Comparison of ENCODE assay signal across 10 mouse cellular contexts in the genomic region with DNA sequence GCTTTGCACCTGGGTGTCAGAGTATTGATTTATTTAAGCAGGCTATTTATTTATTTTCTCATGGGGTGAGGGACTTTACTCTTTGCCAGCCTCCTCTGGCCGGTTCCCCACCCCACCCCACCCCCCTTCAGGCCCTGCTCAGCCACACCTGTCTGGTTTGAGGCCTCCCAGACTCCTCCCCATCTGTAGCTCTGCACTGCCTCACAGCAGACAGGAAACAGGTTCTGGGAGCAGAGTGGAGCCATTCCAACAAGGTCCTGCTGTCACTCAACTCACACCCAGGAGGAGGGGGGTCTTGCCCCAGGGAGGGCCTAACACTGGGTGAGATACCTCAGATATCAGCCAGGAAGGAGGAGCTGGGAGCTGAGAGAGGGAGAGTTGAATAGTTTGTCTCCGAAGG. TPM values are rescaled to one million over a fixed set of nuclear protein-coding genes. Genes with fewer than 3 reads are reported as not detected.
A peak's percentile ranks its signal among the peaks of the same experiment; 100 is the strongest.
DNase-seq lines count a peak whose midpoint lies in the region; ATAC-seq and TF ChIP-seq lines count a peak whose summit lies in the region.
"Had no signal": no experiment of that assay in that cellular context is flagged by ENCODE, and none has a peak within 500 bp of the region (broad histone marks: within the 10 kb centered on the region; RNA-seq: fewer than 3 reads in every experiment).

No protein-coding gene starts in this region.

- DNase-seq in heart, adult 18-20 months: no peak
- DNase-seq in ES-CJ7 (ENCODE audit: low read depth, low spot score): peak; percentile 43
- DNase-seq in liver, adult 2 months (ENCODE audit: extremely low read depth, low read depth, low spot score): peak; percentile 79
- DNase-seq in adrenal gland, adult 18-20 months (ENCODE audit: low spot score in 2 of 2): no peak
- DNase-seq: gastrocnemius, adult 2 months had no signal

- no peak overlapping the region for H3K9ac ChIP-seq in heart, embryonic 13.5 days
- no peak overlapping the region for H3K9ac ChIP-seq in forebrain, embryonic 12.5 days
- no peak overlapping the region for H3K9ac ChIP-seq in liver, adult 2 months (ENCODE audit: low read depth, low read length)

- H3K79me2 ChIP-seq in liver, adult 2 months (ENCODE audit: control insufficient read depth, insufficient read depth, low read length): no peaks in the 10 kb centered on the region

- no peak overlapping the region for H3K4me2 ChIP-seq in heart, embryonic 13.5 days
- H3K4me2 ChIP-seq in forebrain, embryonic 12.5 days: no peak overlapping the region

- no peaks in the 10 kb centered on the region for H3K9me3 ChIP-seq in heart, embryonic 13.5 days
- H3K9me3 ChIP-seq in forebrain, embryonic 12.5 days: no peaks in the 10 kb centered on the region

- no peak for TF ChIP-seq CTCF in liver, adult 2 months (IDR thresholded peaks at IDR 0.05; ENCODE audit: low read depth, low read length)

- no peaks in the 10 kb centered on the region for H3K36me3 ChIP-seq in heart, embryonic 13.5 days
- no peaks in the 10 kb centered on the region for H3K36me3 ChIP-seq in forebrain, embryonic 12.5 days (replicated peaks)
- H3K36me3 ChIP-seq in liver, adult 2 months (ENCODE audit: control insufficient read depth, insufficient read depth, low read length): no peaks in the 10 kb centered on the region

- no peaks in the 10 kb centered on the region for H3K27me3 ChIP-seq in heart, embryonic 13.5 days (replicated peaks)
- H3K27me3 ChIP-seq in forebrain, embryonic 12.5 days: no peaks in the 10 kb centered on the region
- H3K27me3 ChIP-seq in liver, adult 2 months (ENCODE audit: control insufficient read depth, insufficient read depth, low read length): no peaks in the 10 kb centered on the region

- peaks cover 50% of the 10 kb centered on the region for H3K4me1 ChIP-seq in heart, embryonic 13.5 days
- peaks cover 31% of the 10 kb centered on the region for H3K4me1 ChIP-seq in forebrain, embryonic 12.5 days
- peaks cover 3% of the 10 kb centered on the region; the same call in 1 of the 2 replicates for H3K4me1 ChIP-seq in liver, adult 2 months (ENCODE audit: control insufficient read depth, insufficient read depth, low read length)

- no peak for TF ChIP-seq POLR2A in liver, adult 2 months (IDR thresholded peaks at IDR 0.05; ENCODE audit: extremely low read depth, insufficient read depth, low read length)

- ATAC-seq in heart, embryonic 13.5 days (ENCODE audit: extremely low read depth, insufficient number of reproducible peaks, low FRiP score, low TSS enrichment): peak; percentile 68; the same call in 1 of the 2 replicates
- ATAC-seq in forebrain, embryonic 12.5 days (ENCODE audit: low FRiP score): peak; percentile 40; the same call in 1 of the 2 replicates
- ATAC-seq in CD4-positive, CD25-positive, alpha-beta regulatory T cell, adult 4 months: no peak
- no peak for ATAC-seq in erythroblast, adult 5-6 weeks (replicated peaks; ENCODE audit: low FRiP score, poor library complexity, severe bottlenecking)

- no peak overlapping the region for H3K4me3 ChIP-seq in heart, embryonic 13.5 days
- H3K4me3 ChIP-seq in forebrain, embryonic 12.5 days (replicated peaks): no peak overlapping the region
- no peak overlapping the region for H3K4me3 ChIP-seq in liver, adult 2 months (ENCODE audit: insufficient read depth, low read depth, low read length)
- H3K4me3 ChIP-seq: gastrocnemius, adult 2 months had no signal

- 2% methylated on average over 2 of the region's 2 CpGs for WGBS in heart, embryonic 13.5 days
- 4% methylated on average over 2 of the region's 2 CpGs for WGBS in forebrain, embryonic 12.5 days
- 19% methylated on average over 2 of the region's 2 CpGs for WGBS in liver, adult 2 months

- H3K27ac ChIP-seq in heart, embryonic 13.5 days (replicated peaks): peak overlapping the region; percentile 30; the same call in 1 of the 2 replicates
- H3K27ac ChIP-seq in forebrain, embryonic 12.5 days: peak overlapping the region; percentile 50
- H3K27ac ChIP-seq in liver, adult 2 months (replicated peaks; ENCODE audit: insufficient read depth, low read depth, low read length): 0 out of 2 replicates have a peak overlapping the region, but pooled peaks have one; percentile 31
- H3K27ac ChIP-seq: gastrocnemius, adult 2 months had no signal

RNA-seq across cellular contexts. Expression of a gene that starts 7.5 kb away (rescaled TPM):
- polyA plus RNA-seq in heart, embryonic 13.5 days (2015; fragmentation: Nextera tagmentation; extraction: Ambion mirVana): 6.0 and 6.3 TPM in 2 replicates
- 10 to 100 TPM; 28.2 to 29.1 TPM for total RNA-seq in heart, adult 18-20 months (2021)
- polyA plus RNA-seq in forebrain, embryonic 12.5 days (2016; fragmentation: Nextera tagmentation; extraction: Ambion mirVana): 34.0 and 42.6 TPM in 2 replicates
- 6.7 and 12.1 TPM in 2 replicates for total RNA-seq in liver, adult 2 months (2014; rRNA removed)
- polyA plus RNA-seq in liver, adult 2 months (2012; rRNA removed): 6.6 and 8.6 TPM in 2 replicates
- not detected for polyA plus RNA-seq in CD4-positive, CD25-positive, alpha-beta regulatory T cell, adult 4 months (2017; shearing (Covaris generic))
- total RNA-seq in erythroblast, adult 5-6 weeks (2015; ENCODE audit: low replicate concordance): 1.3 TPM in 1 of 2 replicates, not detected in the other
- 0.09 TPM in 1 of 2 replicates, not detected in the other for total RNA-seq in erythroblast, adult 5-6 weeks (2017; ENCODE audit: low replicate concordance)
- total RNA-seq in adrenal gland, adult 18-20 months (2021): 10 to 100 TPM; 10.1 to 12.2 TPM
- total RNA-seq: neutrophil, adult 5-6 weeks had no signal

Comparison
In these comparisons a context has a peak if more than half of its experiments do, and no peak if none do; other contexts are left out.
1. ATAC-seq: peak in heart, embryonic 13.5 days (single experiment) and forebrain, embryonic 12.5 days (single experiment); none in CD4-positive, CD25-positive, alpha-beta regulatory T cell, adult 4 months (single experiment) and erythroblast, adult 5-6 weeks (single experiment).
2. DNase-seq: peak in ES-CJ7 (single experiment) and liver, adult 2 months (single experiment); none in heart, adult 18-20 months (0 of 2) and adrenal gland, adult 18-20 months (0 of 2).
3. Peak in every context shown above with its lines, with median percentiles within 50 percentile points of each other: H3K27ac ChIP-seq.